Mouse (Mus musculus): Measurements from ENCODE around the gene Ptprc. TPM values are rescaled to one million over a fixed set of nuclear protein-coding genes. Genes with fewer than 3 reads are reported as not detected.

Ptprc gene
- polyA plus RNA-seq, 1 experiment = 0.61 TPM

DNA sequence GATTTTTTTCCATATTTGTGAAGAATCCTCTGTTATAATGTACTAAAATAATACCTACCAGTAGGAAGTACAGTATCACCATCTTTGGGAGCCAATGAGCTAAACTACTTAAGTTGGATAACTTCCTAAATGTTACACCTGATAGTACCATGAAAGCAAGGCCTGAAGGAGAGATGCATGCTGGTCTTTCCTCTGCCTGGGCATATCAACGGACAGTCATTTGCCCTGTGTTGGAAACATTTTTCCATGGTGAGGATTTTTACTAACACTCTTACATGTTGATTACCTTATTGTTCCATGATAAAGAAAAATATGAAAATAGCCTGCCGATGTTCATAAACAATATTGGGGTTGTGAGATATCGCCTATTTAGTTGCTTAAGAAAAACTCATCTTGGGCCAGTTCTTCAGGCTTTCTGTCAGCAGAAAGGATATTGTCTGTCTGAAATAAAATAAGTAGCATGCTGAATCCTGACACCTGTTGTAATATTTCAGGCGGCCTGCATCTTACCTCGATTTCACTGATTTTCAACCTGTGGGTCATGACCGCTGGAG lies 38.4 kb downstream of the Ptprc start:
- H3K27me3 ChIP-seq (ENCODE audit: control insufficient read depth, insufficient read depth, low read length) = no peaks in the 10 kb centered on the region
- no peaks in the 10 kb centered on the region for H3K36me3 ChIP-seq (ENCODE audit: control insufficient read depth, insufficient read depth, low read length)
- 0 out of 2 replicates have a peak, but pooled peaks cover 2% of the 10 kb centered on the region for H3K4me1 ChIP-seq (ENCODE audit: control insufficient read depth, insufficient read depth, low read length)
- H3K4me3 ChIP-seq (ENCODE audit: control insufficient read depth, low read depth, low read length) = no peak overlapping the region
- TF ChIP-seq POLR2A (IDR thresholded peaks at IDR 0.05; ENCODE audit: control insufficient read depth, low read depth, low read length) (no peak), CTCF (IDR thresholded peaks at IDR 0.05; ENCODE audit: control insufficient read depth, insufficient read depth, insufficient replicate concordance, low read depth, low read length) (no peak)
- no peak overlapping the region for H3K27ac ChIP-seq (ENCODE audit: control insufficient read depth, insufficient read depth, low read depth, low read length)

DNA sequence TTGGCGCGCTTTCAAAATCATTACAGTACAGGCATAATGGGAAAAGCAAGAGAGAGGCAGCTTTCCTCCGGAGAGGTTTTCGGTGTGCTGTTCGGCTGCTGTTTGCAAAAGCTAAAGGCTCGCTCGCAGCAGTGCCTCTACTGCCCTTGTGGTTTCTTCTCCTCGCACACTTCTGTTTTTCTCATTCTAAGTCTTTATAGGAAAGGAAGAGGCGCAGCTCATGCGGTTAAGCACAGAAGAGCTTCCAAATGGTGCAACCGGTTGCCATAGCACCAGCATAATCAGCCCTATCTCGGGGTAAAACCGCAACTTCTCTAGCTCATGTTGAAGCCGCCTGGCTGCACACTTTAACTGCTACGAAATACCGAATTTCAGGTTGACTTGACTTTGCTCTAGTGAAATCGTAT lies 39.1 kb downstream of the Ptprc start:
- H3K4me1 ChIP-seq (ENCODE audit: control insufficient read depth, insufficient read depth, low read length) = 0 out of 2 replicates have a peak, but pooled peaks cover 2% of the 10 kb centered on the region
- TF ChIP-seq POLR2A (IDR thresholded peaks at IDR 0.05; ENCODE audit: control insufficient read depth, low read depth, low read length) = no peak
- TF ChIP-seq CTCF (IDR thresholded peaks at IDR 0.05; ENCODE audit: control insufficient read depth, insufficient read depth, insufficient replicate concordance, low read depth, low read length) = no peak
- no peak overlapping the region for H3K4me3 ChIP-seq (ENCODE audit: control insufficient read depth, low read depth, low read length)
- no peaks in the 10 kb centered on the region for H3K36me3 ChIP-seq (ENCODE audit: control insufficient read depth, insufficient read depth, low read length)
- no peaks in the 10 kb centered on the region for H3K27me3 ChIP-seq (ENCODE audit: control insufficient read depth, insufficient read depth, low read length)
- no peak overlapping the region for H3K27ac ChIP-seq (ENCODE audit: control insufficient read depth, insufficient read depth, low read depth, low read length)

DNA sequence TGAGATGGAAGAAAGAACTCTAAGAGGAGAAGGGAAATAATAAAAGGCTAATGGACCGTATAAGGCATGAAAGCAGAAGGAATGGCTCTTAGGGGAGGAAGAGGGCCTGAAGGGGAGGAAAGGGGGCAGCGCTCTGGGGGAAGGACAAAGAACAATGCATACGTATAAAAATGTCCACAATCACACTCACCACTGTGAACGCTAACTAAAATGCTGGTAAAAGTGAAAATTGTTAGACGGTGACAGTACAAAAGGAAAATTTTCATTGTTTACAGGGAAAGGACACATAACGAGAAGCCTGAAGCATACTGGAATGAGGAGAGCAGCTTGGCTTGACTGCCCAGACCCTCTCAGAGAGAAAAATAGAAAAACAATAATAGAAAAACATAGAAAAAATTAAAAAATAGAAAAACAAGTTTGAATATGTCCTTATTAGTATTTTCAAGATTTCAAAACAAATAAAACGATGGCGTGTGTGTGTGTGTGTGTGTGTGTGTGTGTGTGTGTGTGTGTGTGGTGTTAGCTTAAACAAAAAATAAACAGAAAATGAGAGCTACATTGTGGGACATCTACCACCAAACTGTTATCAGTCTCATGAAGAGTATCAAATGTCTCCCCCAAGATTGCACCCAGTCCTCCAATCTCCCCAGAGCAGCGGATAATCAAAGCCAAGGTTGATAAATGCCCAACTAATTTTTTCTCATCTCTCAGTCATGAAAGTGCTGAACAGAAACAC lies 39.7 kb downstream of the Ptprc start:
- Histone ChIP-seq H3K4me3 (ENCODE audit: control insufficient read depth, low read depth, low read length) (no peak overlapping the region), H3K36me3 (ENCODE audit: control insufficient read depth, insufficient read depth, low read length) (no peaks in the 10 kb centered on the region), H3K27ac (ENCODE audit: control insufficient read depth, insufficient read depth, low read depth, low read length) (no peak overlapping the region), H3K4me1 (ENCODE audit: control insufficient read depth, insufficient read depth, low read length) (0 out of 2 replicates have a peak, but pooled peaks cover 2% of the 10 kb centered on the region), H3K27me3 (ENCODE audit: control insufficient read depth, insufficient read depth, low read length) (no peaks in the 10 kb centered on the region)
- no peak for TF ChIP-seq CTCF (IDR thresholded peaks at IDR 0.05; ENCODE audit: control insufficient read depth, insufficient read depth, insufficient replicate concordance, low read depth, low read length)
- TF ChIP-seq POLR2A (IDR thresholded peaks at IDR 0.05; ENCODE audit: control insufficient read depth, low read depth, low read length) = no peak

DNA sequence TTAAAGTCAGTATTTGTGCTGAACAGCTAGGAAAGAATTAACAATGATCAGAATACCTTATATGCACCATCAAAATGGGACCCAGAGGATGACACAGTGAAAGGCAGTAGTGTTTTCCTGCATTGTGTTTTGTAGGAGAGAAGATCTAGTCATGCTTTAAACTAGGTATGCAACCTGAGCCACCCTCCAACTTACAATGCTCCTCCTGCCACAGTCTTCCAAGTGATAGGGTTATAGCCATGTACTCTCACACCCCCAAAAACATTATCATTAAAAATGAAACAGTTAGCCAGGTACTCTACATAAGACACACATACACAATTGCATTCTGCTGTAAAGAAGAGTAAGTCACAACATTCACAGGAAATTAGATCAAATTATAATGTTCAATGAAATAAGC lies 40.4 kb downstream of the Ptprc start:
- H3K4me3 ChIP-seq (ENCODE audit: control insufficient read depth, low read depth, low read length) = no peak overlapping the region
- H3K27ac ChIP-seq (ENCODE audit: control insufficient read depth, insufficient read depth, low read depth, low read length) = no peak overlapping the region
- H3K4me1 ChIP-seq (ENCODE audit: control insufficient read depth, insufficient read depth, low read length) = 0 out of 2 replicates have a peak, but pooled peaks cover 2% of the 10 kb centered on the region
- TF ChIP-seq POLR2A (IDR thresholded peaks at IDR 0.05; ENCODE audit: control insufficient read depth, low read depth, low read length) (no peak), CTCF (IDR thresholded peaks at IDR 0.05; ENCODE audit: control insufficient read depth, insufficient read depth, insufficient replicate concordance, low read depth, low read length) (no peak)
- H3K27me3 ChIP-seq (ENCODE audit: control insufficient read depth, insufficient read depth, low read length) = no peaks in the 10 kb centered on the region
- H3K36me3 ChIP-seq (ENCODE audit: control insufficient read depth, insufficient read depth, low read length) = no peaks in the 10 kb centered on the region

DNA sequence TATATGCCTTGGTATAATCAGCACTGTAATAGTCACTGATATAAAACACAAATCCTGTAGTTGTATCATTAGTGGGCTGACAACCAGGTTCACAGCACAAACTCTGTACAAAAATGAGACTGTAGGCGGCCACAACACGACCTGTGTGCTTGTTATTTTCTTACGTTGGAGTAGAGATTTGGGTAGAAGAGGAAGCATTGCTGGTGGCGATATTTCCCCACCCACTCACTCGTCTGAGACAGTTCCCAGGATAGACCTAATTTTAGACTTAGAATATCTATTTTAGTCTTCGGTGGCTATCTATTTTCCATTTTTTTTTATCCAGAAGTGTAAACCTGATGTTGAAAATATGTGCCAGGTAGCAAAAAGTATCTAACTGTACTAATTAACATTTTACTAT lies 41.2 kb downstream of the Ptprc start:
- Histone ChIP-seq H3K4me1 (ENCODE audit: control insufficient read depth, insufficient read depth, low read length) (0 out of 2 replicates have a peak, but pooled peaks cover 2% of the 10 kb centered on the region), H3K36me3 (ENCODE audit: control insufficient read depth, insufficient read depth, low read length) (no peaks in the 10 kb centered on the region), H3K27me3 (ENCODE audit: control insufficient read depth, insufficient read depth, low read length) (no peaks in the 10 kb centered on the region), H3K4me3 (ENCODE audit: control insufficient read depth, low read depth, low read length) (no peak overlapping the region), H3K27ac (ENCODE audit: control insufficient read depth, insufficient read depth, low read depth, low read length) (no peak overlapping the region)
- no peak for TF ChIP-seq POLR2A (IDR thresholded peaks at IDR 0.05; ENCODE audit: control insufficient read depth, low read depth, low read length)
- no peak for TF ChIP-seq CTCF (IDR thresholded peaks at IDR 0.05; ENCODE audit: control insufficient read depth, insufficient read depth, insufficient replicate concordance, low read depth, low read length)

DNA sequence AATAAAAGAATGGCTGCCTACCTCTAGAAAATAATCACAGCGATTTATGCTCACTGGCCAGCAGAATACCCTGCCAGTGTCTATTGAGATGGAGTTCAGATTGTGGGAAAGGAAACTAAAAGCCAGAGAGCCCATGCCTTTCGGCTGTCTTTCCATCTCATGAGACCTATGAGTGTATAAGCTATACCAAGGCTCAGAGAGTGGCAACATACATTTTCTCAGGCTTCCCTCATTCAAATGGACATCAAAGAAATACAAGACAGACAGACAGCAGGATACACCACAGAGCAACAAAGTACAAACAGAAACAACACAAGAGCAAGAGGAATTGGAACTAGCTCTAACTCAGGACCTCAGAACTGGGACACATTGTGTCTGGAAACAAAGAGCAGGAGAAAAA lies 43.8 kb downstream of the Ptprc start:
- no peaks in the 10 kb centered on the region for H3K27me3 ChIP-seq (ENCODE audit: control insufficient read depth, insufficient read depth, low read length)
- H3K27ac ChIP-seq (ENCODE audit: control insufficient read depth, insufficient read depth, low read depth, low read length) = no peak overlapping the region
- no peaks in the 10 kb centered on the region for H3K36me3 ChIP-seq (ENCODE audit: control insufficient read depth, insufficient read depth, low read length)
- 0 out of 2 replicates have a peak, but pooled peaks cover 2% of the 10 kb centered on the region for H3K4me1 ChIP-seq (ENCODE audit: control insufficient read depth, insufficient read depth, low read length)
- no peak overlapping the region for H3K4me3 ChIP-seq (ENCODE audit: control insufficient read depth, low read depth, low read length)
- TF ChIP-seq POLR2A (IDR thresholded peaks at IDR 0.05; ENCODE audit: control insufficient read depth, low read depth, low read length) = no peak
- no peak for TF ChIP-seq CTCF (IDR thresholded peaks at IDR 0.05; ENCODE audit: control insufficient read depth, insufficient read depth, insufficient replicate concordance, low read depth, low read length)

DNA sequence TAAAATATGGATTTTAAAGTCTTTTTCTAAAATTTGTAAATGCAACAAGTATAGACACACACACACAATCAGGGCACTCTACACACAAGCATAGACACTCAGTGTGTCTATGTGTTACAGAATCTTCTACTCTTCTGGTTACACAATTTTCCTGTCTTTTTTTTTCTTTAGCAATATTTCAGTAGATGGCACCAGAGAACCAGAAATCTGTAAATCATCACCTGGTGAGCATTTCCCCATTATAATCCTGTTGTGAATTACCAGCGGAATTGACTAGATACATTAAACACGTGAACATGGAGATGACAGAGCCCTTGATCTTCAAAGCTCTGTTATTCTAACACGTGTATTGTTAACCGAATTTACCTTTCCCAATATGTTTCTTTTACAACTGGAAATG lies 45.4 kb downstream of the Ptprc start:
- Histone ChIP-seq H3K4me1 (ENCODE audit: control insufficient read depth, insufficient read depth, low read length) (no peaks in the 10 kb centered on the region), H3K27ac (ENCODE audit: control insufficient read depth, insufficient read depth, low read depth, low read length) (no peak overlapping the region), H3K27me3 (ENCODE audit: control insufficient read depth, insufficient read depth, low read length) (no peaks in the 10 kb centered on the region), H3K36me3 (ENCODE audit: control insufficient read depth, insufficient read depth, low read length) (no peaks in the 10 kb centered on the region), H3K4me3 (ENCODE audit: control insufficient read depth, low read depth, low read length) (no peak overlapping the region)
- TF ChIP-seq CTCF (IDR thresholded peaks at IDR 0.05; ENCODE audit: control insufficient read depth, insufficient read depth, insufficient replicate concordance, low read depth, low read length) = no peak

All from testis, adult 2 months (tissue).